In the genomic region with DNA sequence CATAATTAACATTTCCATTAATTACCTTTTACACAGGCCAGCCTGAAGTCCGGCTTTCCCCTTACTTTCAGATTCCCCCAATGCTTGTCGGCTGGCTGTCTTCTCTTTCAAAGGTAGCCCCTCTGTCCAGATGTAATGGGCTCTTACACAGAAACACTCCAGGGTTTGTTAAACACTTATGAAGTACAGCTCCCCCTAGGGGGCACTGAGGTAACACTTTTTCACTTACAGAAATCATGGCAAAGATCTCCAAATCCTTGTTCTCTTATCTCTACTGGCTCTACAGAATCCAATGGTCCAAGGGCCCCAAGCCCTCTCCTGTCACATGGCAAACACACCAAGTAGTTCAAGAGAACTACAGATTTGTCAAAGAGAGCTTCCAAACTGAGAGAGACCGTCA, we compare ENCODE assay signal across 9 mouse cellular contexts. TPM values are rescaled to one million over a fixed set of nuclear protein-coding genes. Genes with fewer than 3 reads are reported as not detected.
DNase-seq lines count a peak whose midpoint lies in the region; ATAC-seq and TF ChIP-seq lines count a peak whose summit lies in the region.
"Had no signal": no experiment of that assay in that cellular context is flagged by ENCODE, and none has a peak within 500 bp of the region (broad histone marks: within the 10 kb centered on the region; RNA-seq: fewer than 3 reads in every experiment).

No protein-coding gene starts in this region.

- H3K9ac ChIP-seq in forebrain, embryonic 14.5 days (ENCODE audit: low read length): no peak overlapping the region
- H3K9ac ChIP-seq in forebrain, embryonic 12.5 days: no peak overlapping the region
- H3K9ac ChIP-seq in lung, embryonic 14.5 days: no peak overlapping the region
- no peak overlapping the region for H3K9ac ChIP-seq in limb, embryonic 14.5 days (ENCODE audit: low read depth, low read length, severe bottlenecking)
- H3K9ac ChIP-seq: heart, embryonic 13.5 days had no signal

- no peaks in the 10 kb centered on the region for H3K9me3 ChIP-seq in forebrain, embryonic 14.5 days (replicated peaks; ENCODE audit: control insufficient read depth, low read length)
- no peaks in the 10 kb centered on the region for H3K9me3 ChIP-seq in forebrain, embryonic 12.5 days
- no peaks in the 10 kb centered on the region for H3K9me3 ChIP-seq in lung, embryonic 14.5 days (ENCODE audit: low read depth, low read length)
- H3K9me3 ChIP-seq in limb, embryonic 14.5 days (ENCODE audit: control insufficient read depth, low read length): no peaks in the 10 kb centered on the region
- H3K9me3 ChIP-seq: heart, embryonic 13.5 days had no signal

- no peak overlapping the region for H3K27ac ChIP-seq in forebrain, embryonic 14.5 days (ENCODE audit: low read depth, low read length)
- H3K27ac ChIP-seq in forebrain, embryonic 12.5 days: no peak overlapping the region
- H3K27ac ChIP-seq in lung, embryonic 14.5 days (ENCODE audit: low read depth): no peak overlapping the region
- no peak overlapping the region for H3K27ac ChIP-seq in limb, embryonic 14.5 days (replicated peaks; ENCODE audit: low read depth, low read length)
- H3K27ac ChIP-seq: heart, embryonic 13.5 days had no signal

- no peak for ATAC-seq in forebrain, embryonic 14.5 days
- ATAC-seq in forebrain, embryonic 12.5 days (ENCODE audit: low FRiP score): no peak
- ATAC-seq in lung, embryonic 14.5 days (ENCODE audit: insufficient read depth): no peak
- no peak for ATAC-seq in limb, embryonic 14.5 days (ENCODE audit: low FRiP score, low read depth)

- H3K27me3 ChIP-seq in forebrain, embryonic 14.5 days (replicated peaks; ENCODE audit: control insufficient read depth, insufficient read depth, low read length): 0 out of 2 replicates have a peak, but pooled peaks cover 3% of the 10 kb centered on the region
- no peaks in the 10 kb centered on the region for H3K27me3 ChIP-seq in forebrain, embryonic 12.5 days
- no peaks in the 10 kb centered on the region for H3K27me3 ChIP-seq in lung, embryonic 14.5 days (ENCODE audit: insufficient read depth, low read length)
- no peaks in the 10 kb centered on the region for H3K27me3 ChIP-seq in limb, embryonic 14.5 days (ENCODE audit: control insufficient read depth, insufficient read depth, low read length)
- no peaks in the 10 kb centered on the region for H3K27me3 ChIP-seq in splenic B cell, adult 2 months (ENCODE audit: control insufficient read depth, insufficient read depth, low read length, poor library complexity, severe bottlenecking)
- H3K27me3 ChIP-seq: heart, embryonic 13.5 days had no signal

- H3K36me3 ChIP-seq in forebrain, embryonic 14.5 days (ENCODE audit: control insufficient read depth, insufficient read depth, low read length): no peaks in the 10 kb centered on the region
- H3K36me3 ChIP-seq in forebrain, embryonic 12.5 days (replicated peaks): no peaks in the 10 kb centered on the region
- H3K36me3 ChIP-seq in lung, embryonic 14.5 days (ENCODE audit: insufficient read depth): no peaks in the 10 kb centered on the region
- H3K36me3 ChIP-seq in limb, embryonic 14.5 days (ENCODE audit: control insufficient read depth, insufficient read depth, low read length): no peaks in the 10 kb centered on the region
- H3K36me3 ChIP-seq in splenic B cell, adult 2 months (ENCODE audit: control insufficient read depth, insufficient read depth, low read length, poor library complexity, severe bottlenecking): no peaks in the 10 kb centered on the region
- H3K36me3 ChIP-seq: heart, embryonic 13.5 days had no signal

- H3K4me2 ChIP-seq in forebrain, embryonic 14.5 days (ENCODE audit: low read length): no peak overlapping the region
- no peak overlapping the region for H3K4me2 ChIP-seq in forebrain, embryonic 12.5 days
- no peak overlapping the region for H3K4me2 ChIP-seq in lung, embryonic 14.5 days
- no peak overlapping the region for H3K4me2 ChIP-seq in limb, embryonic 14.5 days (replicated peaks; ENCODE audit: low read depth, low read length, severe bottlenecking)
- H3K4me2 ChIP-seq: heart, embryonic 13.5 days had no signal

- peak; percentile 58 for DNase-seq in forebrain, embryonic 14.5 days (ENCODE audit: low spot score)
- DNase-seq in lung, embryonic 14.5 days: peak; percentile 69
- no peak for DNase-seq in lung, adult 2 months
- peak; percentile 51 for DNase-seq in c-Kit-positive CD71-negative TER-119-negative erythroid progenitor cells, embryonic 14.5 days (ENCODE audit: low read depth)
- DNase-seq in limb, embryonic 14.5 days (ENCODE audit: low spot score): peak; percentile 28
- DNase-seq in splenic B cell, adult 2 months (ENCODE audit: low read depth, low spot score): peak; percentile 74
- no peak for DNase-seq in urinary bladder, adult 2 months (ENCODE audit: low spot score)

- H3K4me3 ChIP-seq in forebrain, embryonic 14.5 days (ENCODE audit: low read depth, low read length): no peak overlapping the region
- H3K4me3 ChIP-seq in forebrain, embryonic 12.5 days (replicated peaks): no peak overlapping the region
- H3K4me3 ChIP-seq in lung, embryonic 14.5 days (ENCODE audit: low read depth, low read length): no peak overlapping the region
- no peak overlapping the region for H3K4me3 ChIP-seq in lung, adult 2 months (replicated peaks; ENCODE audit: extremely low read depth, low read depth, low read length)
- no peak overlapping the region for H3K4me3 ChIP-seq in limb, embryonic 14.5 days (replicated peaks; ENCODE audit: low read length)
- H3K4me3 ChIP-seq: heart, embryonic 13.5 days had no signal

- H3K4me1 ChIP-seq in forebrain, embryonic 14.5 days (ENCODE audit: control insufficient read depth, insufficient read depth, low read length): no peaks in the 10 kb centered on the region
- H3K4me1 ChIP-seq in forebrain, embryonic 12.5 days: no peaks in the 10 kb centered on the region
- no peaks in the 10 kb centered on the region for H3K4me1 ChIP-seq in lung, embryonic 14.5 days (ENCODE audit: insufficient read depth)
- H3K4me1 ChIP-seq in lung, adult 2 months (ENCODE audit: control insufficient read depth, insufficient read depth, low read length): no peaks in the 10 kb centered on the region
- 0 out of 2 replicates have a peak, but pooled peaks cover 3% of the 10 kb centered on the region for H3K4me1 ChIP-seq in limb, embryonic 14.5 days (ENCODE audit: control insufficient read depth, insufficient read depth, low read length)
- H3K4me1 ChIP-seq: heart, embryonic 13.5 days had no signal

- peak; percentile 38; the same call in 1 of the 2 replicates for TF ChIP-seq CTCF in lung, embryonic 14.5 days (IDR thresholded peaks at IDR 0.05; ENCODE audit: low read depth)
- TF ChIP-seq CTCF in lung, adult 2 months (IDR thresholded peaks at IDR 0.05; ENCODE audit: insufficient read depth, low read length): no peak

- 83% methylated on average over 3 of the region's 3 CpGs for whole genome bisulfite sequencing in forebrain, embryonic 14.5 days
- 91% methylated on average over 3 of the region's 3 CpGs for WGBS in forebrain, embryonic 12.5 days
- 69% methylated on average over 3 of the region's 3 CpGs for WGBS in lung, embryonic 14.5 days
- 76% methylated on average over 3 of the region's 3 CpGs for WGBS in lung, adult 2 months
- WGBS in limb, embryonic 14.5 days: 78% methylated on average over 3 of the region's 3 CpGs

- no peak for TF ChIP-seq POLR2A in lung, adult 2 months (IDR thresholded peaks at IDR 0.05; ENCODE audit: borderline replicate concordance, extremely low read depth, low read depth, low read length)
- TF ChIP-seq POLR2A in limb, embryonic 14.5 days (IDR thresholded peaks at IDR 0.05; ENCODE audit: borderline replicate concordance, extremely low read depth, insufficient read depth, insufficient read length): no peak

RNA-seq across cellular contexts. Expression of a gene that starts 25.7 kb away (rescaled TPM):
- polyA plus RNA-seq in forebrain, embryonic 14.5 days (2014; fragmentation: Nextera tagmentation; extraction: Ambion mirVana): 20.3 and 30.9 TPM in 2 replicates
- 1.6 and 2.1 TPM in 2 replicates for polyA plus RNA-seq in forebrain, embryonic 12.5 days (2016; fragmentation: Nextera tagmentation; extraction: Ambion mirVana)
- 0.92 and 0.96 TPM in 2 replicates for polyA plus RNA-seq in lung, embryonic 14.5 days (2014; fragmentation: Nextera tagmentation; extraction: Ambion mirVana)
- polyA plus RNA-seq in lung, adult 2 months (2012; rRNA removed): 0.70 and 0.76 TPM in 2 replicates
- polyA plus RNA-seq in limb, embryonic 14.5 days (2012; rRNA removed): 3.2 and 3.3 TPM in 2 replicates
- polyA plus RNA-seq in limb, embryonic 14.5 days (2014; fragmentation: Nextera tagmentation; extraction: Ambion mirVana): 2.4 and 2.6 TPM in 2 replicates
- 0.40 and 1.2 TPM in 2 replicates for polyA plus RNA-seq in urinary bladder, adult 2 months (2012; rRNA removed)

RNA-seq across cellular contexts. Expression of a gene that starts 28.6 kb away (rescaled TPM):
- 0.76 and 1.1 TPM in 2 replicates for polyA plus RNA-seq in forebrain, embryonic 14.5 days (2014; fragmentation: Nextera tagmentation; extraction: Ambion mirVana)
- polyA plus RNA-seq in forebrain, embryonic 12.5 days (2016; fragmentation: Nextera tagmentation; extraction: Ambion mirVana): 1.2 and 1.3 TPM in 2 replicates
- 2.8 and 3.3 TPM in 2 replicates for polyA plus RNA-seq in lung, embryonic 14.5 days (2014; fragmentation: Nextera tagmentation; extraction: Ambion mirVana)
- polyA plus RNA-seq in lung, adult 2 months (2012; rRNA removed): 10.3 and 15.0 TPM in 2 replicates
- 1.0 and 1.1 TPM in 2 replicates for polyA plus RNA-seq in limb, embryonic 14.5 days (2012; rRNA removed)
- 1.5 and 1.8 TPM in 2 replicates for polyA plus RNA-seq in limb, embryonic 14.5 days (2014; fragmentation: Nextera tagmentation; extraction: Ambion mirVana)
- polyA plus RNA-seq in urinary bladder, adult 2 months (2012; rRNA removed): 17.6 and 21.6 TPM in 2 replicates

Comparison
In these comparisons a context has a peak if more than half of its experiments do, and no peak if none do; other contexts are left out.
1. DNase-seq: peak in forebrain, embryonic 14.5 days (single experiment), lung, embryonic 14.5 days (single experiment), c-Kit-positive CD71-negative TER-119-negative erythroid progenitor cells, embryonic 14.5 days (single experiment), limb, embryonic 14.5 days (single experiment) and splenic B cell, adult 2 months (single experiment); none in lung, adult 2 months (single experiment) and urinary bladder, adult 2 months (single experiment).